Mouse (Mus musculus): ENCODE measurements at regions not wholly inside any gene's neighbourhood (a gene's known extent, or its start where the extent isn't known, plus 50 kb on each side); places are given as distances from the start of the nearest gene placed in this dataset.
A peak's percentile ranks its signal among the peaks of the same experiment; 100 is the strongest.
"Not testable (repeated sequence)": the region's sequence is repeated elsewhere in the genome, so short reads cannot be mapped to it uniquely, and the experiment has no call there.

GRCm38 (mm10) chr14:46591211-46591610 is 169.1 kb upstream of the Cdkn3 start:
- DNase-seq: no peak

GRCm38 (mm10) chr14:46586093-46586492 is 174.2 kb upstream of the Cdkn3 start:
- DNase-seq: no peak

GRCm38 (mm10) chr14:46578051-46579000 is 182.0 kb upstream of the Cdkn3 start:
- no peak for DNase-seq

- no peak for DNase-seq
These were observed 184.5 kb upstream of the Cdkn3 start for GRCm38 (mm10) chr14:46575889-46576288.

GRCm38 (mm10) chr14:46575414-46575813 is 184.9 kb upstream of the Cdkn3 start:
- DNase-seq: no peak

- no peak for DNase-seq
These were observed 182.9 kb upstream of the Bmp4 start for GRCm38 (mm10) chr14:46573401-46573800.

- DNase-seq: not testable (repeated sequence)
These were observed 182.5 kb upstream of the Bmp4 start for GRCm38 (mm10) chr14:46572972-46573371.

- no peak for DNase-seq
These were observed 181.4 kb upstream of the Bmp4 start for GRCm38 (mm10) chr14:46571841-46572240.

- no peak for DNase-seq
These were observed 178.8 kb upstream of the Bmp4 start for GRCm38 (mm10) chr14:46569273-46569672.

- no peak for DNase-seq
These were observed 176.9 kb upstream of the Bmp4 start for GRCm38 (mm10) chr14:46567411-46567780.

GRCm38 (mm10) chr14:46566681-46567410 is 176.4 kb upstream of the Bmp4 start:
- no peak for DNase-seq

- peak in 1 of 2 experiments; percentile 31 for DNase-seq
These were observed 174.5 kb upstream of the Bmp4 start for GRCm38 (mm10) chr14:46564998-46565397.

GRCm38 (mm10) chr14:46562016-46562415 is 171.5 kb upstream of the Bmp4 start:
- DNase-seq: no peak

- DNase-seq: no peak
These were observed 162.8 kb upstream of the Bmp4 start for GRCm38 (mm10) chr14:46553239-46553638.

GRCm38 (mm10) chr14:46546146-46546545 is 155.7 kb upstream of the Bmp4 start:
- no peak for DNase-seq

GRCm38 (mm10) chr14:46539466-46540187 is 149.2 kb upstream of the Bmp4 start:
- no peak for DNase-seq

GRCm38 (mm10) chr14:46536002-46536762 is 145.7 kb upstream of the Bmp4 start:
- DNase-seq: no peak

GRCm38 (mm10) chr14:46532697-46533096 is 142.2 kb upstream of the Bmp4 start:
- DNase-seq: no peak

GRCm38 (mm10) chr14:46530452-46530851 is 140.0 kb upstream of the Bmp4 start:
- no peak for DNase-seq

- DNase-seq: no peak
These were observed 138.7 kb upstream of the Bmp4 start for GRCm38 (mm10) chr14:46529086-46529715.

- DNase-seq: no peak
These were observed 126.8 kb upstream of the Bmp4 start for GRCm38 (mm10) chr14:46517258-46517657.

GRCm38 (mm10) chr14:46516285-46516684 is 125.8 kb upstream of the Bmp4 start:
- no peak for DNase-seq
